Mouse (Mus musculus) kidney, postnatal 10 days (tissue): Measurements from ENCODE around the gene Uhrf1.
A peak's percentile ranks its signal among the peaks of the same experiment; 100 is the strongest.

ENCODE experiments used
- DNase-seq: peaks from one replicate; pipeline ENCODE4 v3.0.0; 2021; ENCODE audit warnings: mixed read lengths

Uhrf1 gene

GRCm38 (mm10) chr17:56350694-56351093 lies 47.6 kb downstream of the Uhrf1 start:
- DNase-seq: peak; percentile 90

GRCm38 (mm10) chr17:56356921-56357885 lies 54.1 kb downstream of the Uhrf1 start:
- peak; percentile 83 for DNase-seq

GRCm38 (mm10) chr17:56359183-56359725 lies 56.1 kb downstream of the Uhrf1 start:
- DNase-seq: no peak

GRCm38 (mm10) chr17:56359864-56360263 lies 56.7 kb downstream of the Uhrf1 start:
- DNase-seq: no peak

GRCm38 (mm10) chr17:56360451-56360850 lies 57.3 kb downstream of the Uhrf1 start:
- no peak for DNase-seq

GRCm38 (mm10) chr17:56361542-56361941 lies 58.4 kb downstream of the Uhrf1 start:
- DNase-seq: no peak

GRCm38 (mm10) chr17:56365791-56366673 lies 62.9 kb downstream of the Uhrf1 start:
- DNase-seq: peak; percentile 37

- DNase-seq: peak; percentile 24
Measured at GRCm38 (mm10) chr17:56368291-56368790, 65.2 kb downstream of the Uhrf1 start.

GRCm38 (mm10) chr17:56370090-56370489 lies 67.0 kb downstream of the Uhrf1 start:
- no peak for DNase-seq

- no peak for DNase-seq
Measured at GRCm38 (mm10) chr17:56371029-56371660, 68.0 kb downstream of the Uhrf1 start.

GRCm38 (mm10) chr17:56372109-56372508 lies 69.0 kb downstream of the Uhrf1 start:
- no peak for DNase-seq
